ENCODE assay signal across 11 mouse cellular contexts in genomic region chr13:45560543-45560942, GRCm38 (mm10). TPM values are rescaled to one million over a fixed set of nuclear protein-coding genes. Genes with fewer than 3 reads are reported as not detected.
DNase-seq lines count a peak whose midpoint lies in the region; ATAC-seq and TF ChIP-seq lines count a peak whose summit lies in the region.
"Had no signal": no experiment of that assay in that cellular context is flagged by ENCODE, and none has a peak within 500 bp of the region (broad histone marks: within the 10 kb centered on the region; RNA-seq: fewer than 3 reads in every experiment).

No protein-coding gene starts in this region.

- ATAC-seq in G1E (ENCODE audit: extremely low read depth, insufficient number of reproducible peaks, low FRiP score, poor library complexity, severe bottlenecking), result peak; percentile 34; the same call in 1 of the 2 replicates
- no peak for ATAC-seq in limb, embryonic 11.5 days (ENCODE audit: insufficient number of reproducible peaks, low FRiP score, low TSS enrichment, low read depth)

- peaks cover 11% of the 10 kb centered on the region; the same call in 1 of the 2 replicates for H3K4me1 ChIP-seq in G1E (ENCODE audit: insufficient read depth, low read depth, low read length)
- no peaks in the 10 kb centered on the region for H3K4me1 ChIP-seq in limb, embryonic 11.5 days (ENCODE audit: control insufficient read depth, insufficient read depth, low read length)

- peak; percentile 66 for TF ChIP-seq CTCF in G1E (IDR thresholded peaks at IDR 0.05; ENCODE audit: low read depth, low read length)

- no peaks in the 10 kb centered on the region for H3K27me3 ChIP-seq in G1E (ENCODE audit: insufficient read depth, low read length)
- no peaks in the 10 kb centered on the region for H3K27me3 ChIP-seq in limb, embryonic 11.5 days (ENCODE audit: control insufficient read depth, insufficient read depth, low read length)

- no peak overlapping the region for H3K4me2 ChIP-seq in limb, embryonic 11.5 days (ENCODE audit: low read depth, severe bottlenecking)

- 73% methylated on average over 7 of the region's 7 CpGs for whole genome bisulfite sequencing in limb, embryonic 11.5 days

- DNase-seq in cerebellum, postnatal 10 days, result peak; percentile 47 to 48
- no peak for DNase-seq in cerebellum, adult 8-10 months
- peak; percentile 21 for DNase-seq in left cerebral cortex, postnatal 4 days
- no peak for DNase-seq in left cerebral cortex, postnatal 10 days (ENCODE audit: extremely low spot score in 1 of 2, low spot score in 2 of 2)
- DNase-seq in G1E (ENCODE audit: low spot score), result no peak
- peak; percentile 53 for DNase-seq in limb, embryonic 11.5 days (ENCODE audit: low spot score)
- no peak for DNase-seq in ovary, postnatal 14 days (ENCODE audit: low spot score)
- no peak for DNase-seq in gastrocnemius, postnatal 14 days
- DNase-seq: cerebellum, adult 11-12 months; gastrocnemius, postnatal 36 days; layer of hippocampus, postnatal 36 days had no signal

- H3K27ac ChIP-seq in limb, embryonic 11.5 days (replicated peaks; ENCODE audit: low read depth, low read length), result no peak overlapping the region

- peaks cover 64% of the 10 kb centered on the region for H3K36me3 ChIP-seq in G1E (replicated peaks)
- no peaks in the 10 kb centered on the region for H3K36me3 ChIP-seq in limb, embryonic 11.5 days (ENCODE audit: control insufficient read depth, insufficient read depth, low read length)

- H3K9ac ChIP-seq in limb, embryonic 11.5 days (ENCODE audit: low read length), result no peak overlapping the region

- H3K9me3 ChIP-seq in G1E (replicated peaks), result no peaks in the 10 kb centered on the region
- no peaks in the 10 kb centered on the region for H3K9me3 ChIP-seq in limb, embryonic 11.5 days (ENCODE audit: control insufficient read depth, low read length)

- H3K4me3 ChIP-seq in G1E (ENCODE audit: low read depth, low read length), result no peak overlapping the region
- H3K4me3 ChIP-seq in limb, embryonic 11.5 days (ENCODE audit: low read depth, low read length), result no peak overlapping the region

- intact Hi-C loops in left cerebral cortex, postnatal 4 days (cut with DNase I), result no loop called here
- intact Hi-C loops in left cerebral cortex, postnatal 10 days (cut with DNase I), result no loop called here
- intact Hi-C loops in gastrocnemius, postnatal 14 days (cut with DNase I; ENCODE audit: low total_unique reads), result no loop called here

RNA-seq across cellular contexts. Expression of gene Gmpr, which starts 53.3 kb away (rescaled TPM):
- 10 to 100 TPM; 16.2 to 17.5 TPM for total RNA-seq in left cerebral cortex, postnatal 4 days (2021)
- total RNA-seq in left cerebral cortex, postnatal 10 days (2021), result 10 to 100 TPM; 32.9 to 34.9 TPM
- total RNA-seq in G1E (2014; fragmentation: Nextera tagmentation) (82.4 and 85.9 TPM in 2 replicates), G1E (2017) (309 and 311 TPM in 2 replicates)
- polyA plus RNA-seq in G1E (2012), result 372 and 448 TPM in 2 replicates
- 19.9 and 23.6 TPM in 2 replicates for polyA plus RNA-seq in limb, embryonic 11.5 days (2014; fragmentation: Nextera tagmentation; extraction: Ambion mirVana)
- total RNA-seq in gastrocnemius, postnatal 14 days (2021), result 100 to 1,000 TPM; 135 to 147 TPM

Comparison
In these comparisons a context has a peak if more than half of its experiments do, and no peak if none do; other contexts are left out.
1. DNase-seq: peak in cerebellum, postnatal 10 days (2 of 2), left cerebral cortex, postnatal 4 days (single experiment) and limb, embryonic 11.5 days (single experiment); none in cerebellum, adult 8-10 months (single experiment), left cerebral cortex, postnatal 10 days (0 of 2), G1E (single experiment), ovary, postnatal 14 days (single experiment) and gastrocnemius, postnatal 14 days (single experiment).